Mouse (Mus musculus) spleen, postnatal 36 days (tissue): ENCODE results near the gene Abca4.

Experiments
- DNase-seq, 2 experiments: peaks; one replicate each; pipeline ENCODE4 v3.0.0; 2022; ENCODE audit warnings: low spot score in 2 of 2, mixed read lengths in 1 of 2

Abca4 gene

DNA sequence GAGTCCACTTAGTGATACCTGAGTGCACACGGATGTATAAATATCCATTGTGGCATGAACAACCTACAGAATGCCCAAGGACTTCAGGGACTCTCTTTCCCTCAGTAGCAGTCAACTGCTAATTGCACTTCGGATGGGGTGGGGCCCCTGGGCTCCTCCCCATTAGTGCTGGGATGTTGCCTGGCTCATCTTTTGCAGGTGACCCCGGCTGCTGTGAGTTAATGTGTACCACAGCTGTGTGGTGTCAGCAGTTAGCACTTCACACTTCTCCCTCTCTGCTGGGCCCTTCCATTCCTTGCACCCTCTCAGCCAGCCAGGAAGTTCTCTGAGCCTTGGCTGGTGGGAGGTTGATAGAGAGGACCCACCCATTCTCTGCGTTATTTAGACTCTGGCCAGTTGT is 65.2 kb downstream of the Abca4 start:
- DNase-seq = no peak

DNA sequence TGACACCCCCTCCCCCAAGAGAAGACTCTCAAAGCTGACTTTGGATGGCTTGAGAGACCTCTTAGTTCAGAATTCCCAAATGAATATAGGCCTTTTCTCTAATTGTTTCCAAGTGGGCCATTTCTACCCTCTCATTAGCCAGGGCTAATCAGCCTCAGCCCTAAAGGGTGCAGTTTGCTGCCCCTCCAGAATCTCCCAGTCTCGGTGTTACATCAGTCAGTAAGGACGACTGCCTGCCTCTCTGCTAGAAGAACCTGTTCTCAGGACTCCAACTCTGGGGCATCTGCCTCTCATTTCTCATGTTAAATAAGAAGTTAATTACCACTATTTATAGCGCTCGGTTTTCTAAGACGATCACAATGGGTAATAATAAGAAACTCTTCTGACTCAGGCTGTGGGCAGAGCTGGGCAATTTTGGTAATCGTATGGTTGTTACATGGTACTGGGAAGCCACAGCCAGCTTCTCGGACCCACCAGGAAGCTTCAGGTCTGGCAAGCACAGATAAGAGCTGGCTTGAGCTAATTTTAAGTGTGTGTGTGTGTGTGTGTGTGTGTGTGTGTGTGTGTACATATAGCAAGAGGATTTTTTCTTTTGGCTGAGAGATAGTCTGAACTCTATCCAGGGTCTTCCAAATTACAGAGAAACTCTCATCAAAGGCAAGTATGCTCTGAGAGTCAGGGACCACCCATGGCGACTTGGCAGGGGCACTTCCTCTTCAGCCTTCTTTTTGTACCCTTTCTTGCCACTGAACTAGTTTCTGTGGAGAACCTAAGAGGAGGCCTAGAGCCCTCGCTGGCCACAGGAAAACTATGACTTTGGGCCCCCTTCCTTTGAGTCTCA is 67.1 kb downstream of the Abca4 start:
- DNase-seq = peak in 1 of 2 experiments; percentile 5

DNA sequence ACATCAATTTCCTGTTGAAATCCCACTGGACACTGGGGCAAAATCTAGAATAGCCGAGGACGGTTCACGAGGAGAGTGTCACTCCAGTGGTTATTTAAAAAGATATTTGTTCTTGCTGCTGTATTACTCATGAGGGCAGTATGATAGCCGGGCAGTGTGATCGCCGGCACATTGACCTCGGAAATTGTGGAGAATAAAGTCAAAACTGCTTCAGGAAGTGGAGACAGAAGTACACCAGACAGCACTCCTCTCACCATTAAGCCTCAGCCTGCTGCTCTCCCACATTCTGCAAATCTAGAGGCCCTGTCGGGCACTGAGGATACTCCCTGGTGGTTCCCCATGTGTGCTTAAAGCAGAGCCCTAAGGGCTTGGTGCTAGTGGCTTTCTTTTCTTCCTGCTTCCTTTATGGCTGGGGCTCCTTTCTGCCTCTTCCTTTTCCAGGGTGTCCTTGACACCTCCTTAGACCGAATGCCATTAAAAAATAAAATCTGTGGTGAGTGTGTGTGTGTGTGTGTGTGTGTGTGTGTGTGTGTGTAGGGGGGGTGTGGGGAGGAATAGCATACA is 74.5 kb downstream of the Abca4 start:
- no peak for DNase-seq

DNA sequence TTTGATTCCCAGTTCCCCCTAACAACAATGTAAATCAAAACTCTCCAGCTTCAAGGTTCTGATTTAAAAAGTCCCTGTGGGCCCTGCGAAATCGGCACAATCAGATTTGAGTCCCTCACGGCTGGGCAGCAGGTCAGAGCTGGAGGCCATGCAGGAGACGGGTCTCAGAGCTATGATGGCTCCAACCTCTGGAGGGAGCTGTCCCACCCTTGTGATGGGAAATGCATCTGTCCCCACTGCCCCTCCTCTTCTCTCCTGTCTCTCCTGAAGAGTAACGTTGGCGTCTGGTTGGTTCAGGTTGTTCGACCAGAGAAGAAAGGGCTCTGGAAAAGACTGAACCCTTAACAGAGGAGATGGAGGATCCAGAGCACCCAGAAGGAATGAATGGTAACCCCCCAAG is 75.5 kb downstream of the Abca4 start:
- no peak for DNase-seq

DNA sequence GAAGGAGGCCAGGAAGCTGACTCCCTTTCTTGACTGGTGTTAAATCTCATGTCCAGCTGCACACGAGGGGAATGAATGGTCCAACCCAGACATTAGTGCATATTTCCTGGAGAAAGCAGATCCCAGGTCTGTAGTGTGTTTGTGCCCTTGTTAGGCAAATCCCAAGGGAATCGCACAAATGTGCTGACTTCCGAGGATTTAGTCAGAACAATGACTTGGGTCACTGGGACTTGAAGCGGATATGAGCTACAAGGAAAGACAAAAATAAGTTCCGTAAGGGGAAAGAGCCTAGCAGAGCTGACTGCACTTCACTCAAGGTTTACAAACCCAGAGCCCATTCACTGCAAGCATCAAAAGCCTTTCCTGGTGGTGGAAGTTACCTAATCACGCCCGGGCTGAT is 76.0 kb downstream of the Abca4 start:
- no peak for DNase-seq

DNA sequence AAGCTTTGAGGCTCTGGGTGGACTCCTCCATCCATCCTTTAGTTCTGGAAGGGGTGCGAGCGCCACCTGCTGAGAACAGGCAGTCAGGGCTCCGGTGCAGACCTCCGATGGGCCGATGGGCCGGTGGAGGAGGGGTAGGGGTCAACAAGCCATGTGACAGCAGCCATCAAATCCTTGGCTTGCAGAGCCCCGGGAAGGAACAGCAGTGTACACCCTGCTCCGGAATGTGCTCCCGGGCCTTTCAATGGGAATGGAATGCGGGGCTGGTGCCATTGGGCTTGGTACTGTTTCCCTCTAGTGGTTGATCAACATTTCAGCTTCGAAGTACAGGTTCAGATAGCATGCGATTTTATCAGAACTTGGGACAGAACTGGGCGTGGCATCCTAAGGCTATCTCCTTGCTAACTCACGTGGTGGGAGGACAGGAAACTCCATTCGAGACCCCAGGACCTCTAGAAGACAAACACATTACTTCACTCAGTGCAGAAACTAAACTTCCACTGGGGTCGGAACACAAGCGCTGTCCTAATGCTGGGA is 78.0 kb downstream of the Abca4 start:
- DNase-seq = peak; percentile 50 to 65

DNA sequence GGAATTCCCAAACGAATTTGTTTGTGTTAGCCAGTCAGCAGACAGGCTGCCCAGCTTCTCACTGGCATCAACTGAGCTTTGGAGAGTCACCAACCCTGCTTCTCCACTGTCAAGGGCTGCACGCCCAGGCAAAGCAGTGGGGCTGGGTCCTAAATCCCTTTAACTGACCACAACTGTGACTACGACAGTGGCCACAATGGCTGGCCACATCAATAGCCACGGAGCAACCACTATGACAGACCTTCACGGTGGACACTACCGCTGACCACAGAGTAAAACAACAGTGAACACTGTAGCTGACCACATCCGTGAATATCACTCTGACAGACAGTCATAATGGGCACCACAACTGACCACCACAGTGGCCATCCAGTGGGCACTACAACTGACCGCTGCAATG is 78.6 kb downstream of the Abca4 start:
- DNase-seq = no peak

DNA sequence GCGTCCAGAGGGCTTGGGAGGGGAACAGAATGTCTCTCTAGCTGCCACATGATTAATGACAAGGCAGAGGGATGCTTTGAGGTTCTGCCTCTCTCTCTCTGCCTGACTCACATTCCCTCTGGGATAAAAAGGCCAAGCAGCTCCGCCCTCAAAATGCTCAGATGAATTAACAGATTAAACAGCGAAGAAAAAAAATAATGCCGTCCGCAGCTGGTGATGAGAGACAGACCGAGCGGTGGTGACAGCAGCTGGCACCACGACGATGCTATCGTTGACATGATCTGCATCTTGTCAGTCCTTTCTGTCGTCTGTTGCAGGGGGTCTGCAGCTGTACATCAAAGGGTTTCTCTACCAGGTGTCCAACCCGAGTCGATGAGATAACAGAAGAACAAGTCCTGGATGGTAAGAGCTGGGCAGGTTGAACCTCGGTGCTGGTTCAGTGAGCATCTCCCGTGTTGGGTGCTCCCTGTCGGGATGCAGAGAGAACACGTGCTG is 84.8 kb downstream of the Abca4 start:
- DNase-seq = no peak

DNA sequence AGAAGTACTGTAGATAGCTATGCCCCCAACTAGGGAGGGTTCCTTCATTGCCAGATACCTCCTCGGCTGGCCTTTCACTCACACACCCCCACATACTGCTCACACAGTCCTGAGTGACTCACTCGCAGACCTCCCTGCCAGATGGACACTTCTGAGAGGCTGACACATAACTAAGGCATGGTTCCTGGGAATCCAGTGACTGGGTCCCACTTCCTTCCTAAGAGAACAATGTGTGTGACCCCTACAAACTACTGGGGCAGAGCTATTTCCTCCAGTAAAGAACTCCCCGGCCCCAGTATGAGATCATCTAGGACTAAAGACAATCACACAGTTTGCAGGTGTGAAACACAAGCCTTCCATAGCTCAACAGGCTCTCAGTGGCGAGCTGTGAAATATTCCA is 86.5 kb downstream of the Abca4 start:
- DNase-seq = no peak

DNA sequence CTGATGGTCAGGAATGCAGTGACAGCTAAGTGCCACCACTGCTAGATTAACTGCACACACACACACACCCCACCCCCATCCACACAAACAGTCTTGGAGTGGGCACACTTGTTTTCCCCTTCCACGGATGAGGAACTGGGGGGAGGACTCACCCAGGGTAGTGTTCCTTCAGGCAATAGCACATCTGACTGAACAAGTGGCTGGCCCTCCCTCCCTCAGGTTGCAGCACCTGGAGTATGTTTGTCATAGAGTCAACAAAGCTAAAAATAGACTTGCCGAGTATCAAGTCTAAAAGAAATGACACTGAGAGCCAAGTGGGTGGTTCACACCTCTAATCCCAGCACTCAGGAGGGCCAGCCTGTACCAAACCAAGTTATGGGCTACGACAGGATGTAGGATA is 87.4 kb downstream of the Abca4 start:
- DNase-seq = no peak

DNA sequence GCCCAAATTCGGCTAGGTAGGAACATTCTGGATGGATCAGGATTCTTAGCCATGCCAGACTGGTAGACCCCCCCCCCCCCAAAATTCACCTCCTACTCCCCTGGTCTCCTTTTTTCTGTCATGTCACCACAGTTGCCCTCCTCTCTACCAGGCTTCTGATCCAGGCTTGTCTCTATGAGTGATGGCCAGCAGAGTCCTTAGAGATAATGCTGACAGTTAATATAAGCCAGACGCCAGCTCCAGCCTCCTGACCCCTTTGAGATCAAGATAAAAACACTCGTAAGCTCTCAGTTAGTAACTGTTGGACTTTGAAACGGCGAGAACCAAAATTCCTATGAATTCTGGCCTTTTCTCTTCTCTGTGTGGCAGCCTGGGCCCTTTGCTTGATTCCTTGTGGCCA is 89.0 kb downstream of the Abca4 start:
- DNase-seq = no peak

DNA sequence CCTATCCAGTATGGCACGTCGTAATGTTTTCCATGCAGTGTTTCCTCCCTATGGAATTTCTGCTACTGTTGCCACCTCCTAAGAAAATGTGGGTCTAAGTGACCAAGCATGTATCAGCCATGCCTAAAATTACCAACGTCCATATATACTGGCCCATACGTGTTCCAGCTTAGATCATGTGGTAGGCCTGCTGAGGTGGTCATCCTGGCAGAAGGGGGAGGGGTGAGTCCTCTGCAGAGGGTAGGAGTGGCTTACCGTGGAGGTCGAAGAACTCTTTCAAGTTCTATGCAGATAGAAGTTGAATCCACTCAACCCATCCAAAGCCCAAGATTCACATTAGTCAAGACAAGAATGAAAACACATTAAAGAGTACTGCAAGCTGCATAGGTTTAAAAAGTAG is 89.6 kb downstream of the Abca4 start:
- no peak for DNase-seq

DNA sequence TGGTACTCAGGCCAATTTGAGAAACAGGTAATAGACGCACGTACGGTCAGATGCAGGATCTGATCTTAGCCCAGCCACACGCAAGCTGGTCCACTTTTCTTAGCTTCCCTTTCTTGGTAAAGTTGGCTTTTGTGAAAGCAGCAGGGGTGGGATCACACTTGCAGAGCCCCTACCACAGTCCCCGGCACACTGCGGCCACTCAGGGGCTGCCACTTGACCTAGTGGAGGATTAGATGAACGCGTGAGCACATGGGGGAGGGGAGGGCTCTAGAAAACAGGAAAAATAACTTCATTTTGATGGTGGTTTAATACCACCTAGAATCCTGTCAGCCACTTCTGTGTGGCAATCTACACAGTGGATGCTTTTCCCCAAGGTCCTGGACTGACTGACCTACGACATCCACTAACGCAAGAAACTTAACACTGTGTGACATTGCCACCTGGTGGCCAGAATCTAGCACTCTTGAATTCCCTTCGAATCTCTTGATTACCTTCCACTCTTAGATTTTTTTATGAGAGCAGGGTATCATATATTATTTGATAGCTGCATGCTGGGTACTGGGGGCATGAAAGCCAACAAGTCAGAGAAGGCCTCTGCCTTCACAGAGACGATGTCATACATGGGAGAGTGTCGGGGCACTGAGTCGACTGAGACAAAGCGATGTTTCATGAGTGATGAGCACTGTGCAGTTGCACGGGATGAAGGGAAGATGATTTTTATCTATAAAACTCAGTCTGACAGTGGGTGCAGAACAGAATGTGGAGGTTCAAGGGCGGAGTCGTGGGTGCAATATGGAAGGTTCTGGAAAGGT is 96.6 kb downstream of the Abca4 start:
- DNase-seq = no peak

DNA sequence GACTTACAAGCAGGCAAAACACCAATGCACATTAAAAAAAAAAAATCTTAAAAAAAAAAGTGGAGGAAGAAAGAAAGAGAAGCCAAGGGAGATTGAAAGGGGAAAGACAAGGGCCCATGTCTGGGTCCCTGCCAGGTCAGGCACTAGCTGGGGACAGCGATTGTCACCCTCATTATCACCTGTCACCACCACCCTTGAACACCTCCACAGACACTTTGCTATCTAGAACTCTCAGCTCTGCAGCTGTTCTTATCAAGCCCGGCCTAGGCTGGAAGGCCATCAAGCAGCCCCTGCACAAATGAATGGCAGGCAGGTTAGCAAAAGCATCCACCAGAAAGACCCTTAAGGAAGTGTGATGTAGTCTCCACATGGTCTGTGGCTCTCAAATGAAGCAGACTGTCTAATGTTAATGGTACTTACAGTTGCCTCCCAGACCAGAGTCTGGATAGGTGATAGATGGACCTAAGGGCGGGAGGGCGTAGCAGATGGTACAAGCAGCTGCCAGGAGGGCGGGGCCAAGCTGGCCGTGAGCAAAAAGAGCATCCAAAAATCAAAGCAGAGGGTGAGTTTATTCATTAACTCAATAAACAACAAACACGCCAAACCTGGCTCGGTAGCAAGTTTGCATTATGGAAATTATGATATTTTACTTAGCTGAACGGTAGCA is 98.1 kb downstream of the Abca4 start:
- peak in 1 of 2 experiments; percentile 4 for DNase-seq

DNA sequence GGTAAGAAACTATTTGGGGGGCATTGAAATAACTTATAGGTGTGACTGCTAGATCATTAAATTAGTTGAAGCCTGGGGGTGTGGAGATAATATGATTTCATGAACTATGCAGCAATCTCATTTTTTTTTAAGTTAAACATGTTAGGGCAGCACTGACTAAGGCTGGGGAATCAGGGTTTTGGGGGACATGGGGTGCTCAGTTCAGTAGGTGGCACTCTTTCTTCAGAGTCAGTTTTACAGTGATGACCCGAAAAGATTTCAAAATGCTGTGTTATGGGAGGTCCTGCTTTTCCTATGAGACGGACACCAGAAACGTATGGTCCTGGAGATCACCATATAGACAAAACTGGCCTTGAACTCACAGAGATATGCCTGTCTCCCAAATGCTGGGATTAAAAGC is 99.2 kb downstream of the Abca4 start:
- DNase-seq = no peak

DNA sequence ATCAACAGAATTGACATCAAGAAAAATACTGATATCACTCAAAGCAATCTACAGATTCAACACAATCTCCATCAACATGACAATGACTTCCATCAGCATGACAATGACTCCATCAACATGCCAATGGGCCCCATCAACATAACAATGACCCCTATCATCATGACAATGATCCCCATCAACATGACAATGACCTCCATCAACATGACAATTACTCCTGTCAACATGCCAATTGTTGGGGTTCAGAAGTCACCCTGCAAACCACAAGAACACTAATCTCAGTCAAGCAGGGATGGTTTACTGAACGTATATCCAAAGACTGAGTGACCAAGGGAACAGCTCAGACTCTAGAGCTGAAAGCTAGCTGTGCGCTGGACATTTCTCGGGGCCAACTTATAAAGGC is 101.2 kb downstream of the Abca4 start:
- no peak for DNase-seq

DNA sequence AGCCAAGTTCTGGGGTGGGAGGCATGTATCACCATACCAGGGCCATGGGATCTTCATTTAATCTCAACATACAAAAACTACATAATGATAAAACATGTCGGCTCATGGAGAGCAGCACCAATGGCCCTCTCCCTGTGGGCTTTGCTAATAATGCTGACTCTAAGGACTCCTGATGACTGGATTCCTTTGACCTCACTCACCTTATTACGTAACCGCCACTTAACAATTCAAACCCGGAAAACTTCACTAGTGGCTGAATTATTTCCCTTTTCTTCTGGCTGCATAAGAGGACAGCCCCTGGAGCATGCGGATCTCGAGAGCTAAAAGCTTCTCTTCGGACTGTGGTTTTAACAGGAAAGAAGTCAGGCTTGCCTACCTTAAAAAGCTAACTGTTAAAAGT is 106.6 kb downstream of the Abca4 start:
- no peak for DNase-seq

DNA sequence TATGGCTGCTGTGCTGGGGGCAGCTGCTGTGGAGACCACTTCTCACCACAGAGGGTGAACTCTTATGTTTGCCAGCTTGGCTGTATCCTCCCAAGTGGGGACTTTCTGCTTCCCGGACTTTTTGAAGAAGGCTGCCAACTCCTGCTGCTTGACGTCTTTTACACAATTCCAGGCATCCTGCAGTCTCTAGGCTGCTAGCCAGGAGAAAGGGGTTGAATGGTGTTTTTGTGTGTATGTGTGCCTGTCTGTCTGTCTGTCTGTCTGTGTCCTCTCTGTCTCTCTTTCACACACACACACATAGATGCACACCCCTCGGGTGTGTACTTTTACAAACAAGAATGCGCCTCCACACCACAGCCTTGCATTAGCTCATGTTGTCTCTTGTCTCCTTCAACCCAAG is 108.2 kb downstream of the Abca4 start:
- DNase-seq = no peak

DNA sequence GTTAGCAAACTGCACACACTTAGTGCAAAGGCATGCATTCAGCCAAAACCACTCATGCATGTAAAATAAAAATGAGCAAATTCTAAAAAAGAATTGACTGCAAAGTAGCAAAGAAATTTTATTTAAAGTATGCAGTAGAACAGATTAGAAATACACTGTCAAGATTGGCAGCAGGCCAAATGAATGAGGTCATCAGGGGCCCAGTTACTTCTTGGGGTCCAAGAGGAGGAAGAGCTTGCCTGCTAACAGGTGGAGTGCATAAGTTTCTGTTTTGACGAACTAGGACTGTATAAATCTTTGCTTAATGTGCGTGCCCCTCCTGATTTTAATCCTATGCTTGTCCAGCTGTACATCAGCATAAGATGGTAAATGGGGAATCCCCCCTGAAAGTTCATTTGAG is 109.8 kb downstream of the Abca4 start:
- no peak for DNase-seq

DNA sequence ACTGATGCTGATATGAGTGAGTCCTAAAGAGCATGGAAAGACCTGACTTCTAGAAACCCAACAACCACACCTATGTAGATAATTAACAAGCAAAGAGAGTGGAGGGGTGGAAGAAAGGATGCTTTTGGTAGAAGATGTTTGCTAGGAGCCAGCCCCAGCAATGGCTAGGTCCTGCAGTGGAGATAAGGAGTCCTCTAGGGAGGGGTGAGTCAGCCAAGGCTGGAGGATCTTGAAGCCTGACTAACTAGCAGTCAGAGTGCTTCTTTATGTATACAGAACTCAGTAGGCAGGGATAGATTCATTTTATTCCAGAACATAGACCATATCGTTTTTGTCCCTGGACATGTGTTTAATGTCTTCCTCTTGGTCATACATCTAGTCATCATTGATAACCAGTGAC is 115.2 kb downstream of the Abca4 start:
- DNase-seq = no peak

DNA sequence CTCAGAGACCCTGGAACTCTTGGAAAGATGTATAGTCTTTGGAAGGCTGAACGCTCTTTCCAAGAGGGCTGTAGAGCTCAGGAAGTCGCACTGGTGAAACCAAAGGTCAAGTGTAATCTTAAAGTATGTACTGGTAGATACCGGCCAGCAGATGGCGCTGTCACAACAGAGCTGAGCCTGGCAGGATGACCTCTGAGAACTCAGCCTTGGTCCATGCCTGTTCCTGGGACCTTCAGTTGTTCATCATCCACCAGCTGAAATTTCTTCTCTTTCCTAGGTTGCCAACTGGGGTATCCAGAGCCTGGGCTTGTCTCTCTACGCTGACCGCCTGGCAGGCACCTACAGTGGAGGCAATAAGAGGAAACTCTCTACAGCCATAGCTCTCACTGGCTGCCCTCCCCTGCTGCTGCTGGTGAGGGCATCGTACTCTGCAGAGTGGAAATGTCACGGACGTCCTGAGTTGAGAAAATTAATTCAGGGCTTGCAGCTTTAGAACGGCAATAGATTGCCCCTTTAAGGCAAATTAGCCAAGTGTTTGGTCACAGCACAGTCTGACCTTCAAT is 125.5 kb downstream of the Abca4 start:
- peak; percentile 3 to 27 for DNase-seq
